Mouse (Mus musculus) limb, embryonic 10.5 days (tissue): Measurements from ENCODE around the gene Gjd2. TPM values are rescaled to one million over a fixed set of nuclear protein-coding genes. Genes with fewer than 3 reads are reported as not detected.

Source experiments
- DNase-seq: peaks from one replicate; pipeline ENCODE4 v3.0.0-alpha.2; 2017; ENCODE audit warnings: low spot score
- H3K27ac ChIP-seq: fragments of 300-500 bp; sonication (generic); 2 replicates; pipeline ENCODE4 v1.5.1; 2016; ENCODE audit warnings: mild to moderate bottlenecking
- H3K27me3 ChIP-seq: fragments of 300-500 bp; sonication (generic); 2 replicates; pipeline ENCODE4 v1.6.1; 2016; ENCODE audit warnings: low read depth, mild to moderate bottlenecking; ENCODE audit not compliant: poor library complexity, severe bottlenecking
- H3K36me3 ChIP-seq: fragments of 300-500 bp; sonication (generic); 2 replicates; pipeline ENCODE4 v1.6.1; 2016; ENCODE audit warnings: mild to moderate bottlenecking, moderate library complexity
- H3K4me1 ChIP-seq: fragments of 300-500 bp; sonication (generic); 2 replicates; pipeline ENCODE4 v1.6.1; 2016
- H3K4me3 ChIP-seq: fragments of 300-500 bp; sonication (generic); 2 replicates; pipeline ENCODE4 v1.5.1; 2016; ENCODE audit warnings: mild to moderate bottlenecking, moderate library complexity
- H3K9me3 ChIP-seq: fragments of 300-500 bp; sonication (generic); replicated peaks from 2 replicates; pipeline ENCODE4 v1.6.1; 2016; ENCODE audit warnings: mild to moderate bottlenecking
- WGBS: fragments of 180-500 bp; shearing (Covaris S2); methylation state at CpG from one replicate; pipeline ENCODE4 v1.1.7; 2016; 5-methylcytosine and 5-hydroxymethylcytosine counted together
- polyA plus RNA-seq: library from polyadenylated mRNA; unstranded; fragments of >200 nt; fragmentation: Nextera tagmentation; extraction: Ambion mirVana; gene quantifications from 2 replicates; pipeline ENCODE4 v1.2.1, GENCODE M21; 2016

The Gjd2 gene
- polyA plus RNA-seq, 1 experiment from 2014 or later, result not detected

- DNase-seq, result no peak
- WGBS, result 93% methylated on average over 5 of the region's 5 CpGs
- Histone ChIP-seq H3K4me3 (no peak overlapping the region), H3K36me3 (no peaks in the 10 kb centered on the region), H3K9me3 (no peaks in the 10 kb centered on the region), H3K27ac (no peak overlapping the region), H3K27me3 (no peaks in the 10 kb centered on the region), H3K4me1 (no peaks in the 10 kb centered on the region)
Observed at GRCm38 (mm10) chr2:114046151-114046664, 32.8 kb upstream of the Gjd2 start.

- Histone ChIP-seq H3K27me3 (no peaks in the 10 kb centered on the region), H3K27ac (no peak overlapping the region), H3K36me3 (no peaks in the 10 kb centered on the region), H3K9me3 (no peaks in the 10 kb centered on the region), H3K4me3 (no peak overlapping the region), H3K4me1 (no peaks in the 10 kb centered on the region)
- DNase-seq, result no peak
- 77% methylated on average over 2 of the region's 2 CpGs for WGBS
Observed at GRCm38 (mm10) chr2:114037926-114038325, 24.5 kb upstream of the Gjd2 start.

- no peak for DNase-seq
- Histone ChIP-seq H3K27ac (no peak overlapping the region), H3K9me3 (no peaks in the 10 kb centered on the region), H3K4me1 (peaks cover 7% of the 10 kb centered on the region; the same call in 1 of the 2 replicates), H3K4me3 (no peak overlapping the region), H3K36me3 (no peaks in the 10 kb centered on the region), H3K27me3 (no peaks in the 10 kb centered on the region)
- WGBS, result 41% methylated on average over 2 of the region's 2 CpGs
Observed at GRCm38 (mm10) chr2:114032259-114032658, 18.8 kb upstream of the Gjd2 start.

GRCm38 (mm10) chr2:114023383-114023782 is 10.0 kb upstream of the Gjd2 start:
- Histone ChIP-seq H3K27ac (no peak overlapping the region), H3K27me3 (no peaks in the 10 kb centered on the region), H3K4me1 (no peaks in the 10 kb centered on the region), H3K4me3 (no peak overlapping the region), H3K9me3 (no peaks in the 10 kb centered on the region), H3K36me3 (no peaks in the 10 kb centered on the region)
- DNase-seq, result no peak
- WGBS, result 93% methylated on average over 6 of the region's 6 CpGs

- DNase-seq, result no peak
- Histone ChIP-seq H3K9me3 (no peaks in the 10 kb centered on the region), H3K27ac (no peak overlapping the region), H3K36me3 (no peaks in the 10 kb centered on the region), H3K4me3 (no peak overlapping the region), H3K4me1 (no peaks in the 10 kb centered on the region), H3K27me3 (peaks cover 20% of the 10 kb centered on the region)
Observed at GRCm38 (mm10) chr2:114020210-114020563, 6.8 kb upstream of the Gjd2 start.

GRCm38 (mm10) chr2:114019474-114020209 is 6.2 kb upstream of the Gjd2 start:
- Histone ChIP-seq H3K4me3 (no peak overlapping the region), H3K27me3 (peaks cover 25% of the 10 kb centered on the region), H3K36me3 (no peaks in the 10 kb centered on the region), H3K4me1 (no peaks in the 10 kb centered on the region), H3K27ac (no peak overlapping the region), H3K9me3 (no peaks in the 10 kb centered on the region)
- WGBS, result 90% methylated on average over 11 of the region's 11 CpGs
- DNase-seq, result no peak

GRCm38 (mm10) chr2:114018136-114018535 is 4.7 kb upstream of the Gjd2 start:
- Histone ChIP-seq H3K27me3 (peaks cover 40% of the 10 kb centered on the region), H3K27ac (no peak overlapping the region), H3K4me1 (peaks cover 8% of the 10 kb centered on the region), H3K4me3 (no peak overlapping the region), H3K36me3 (no peaks in the 10 kb centered on the region), H3K9me3 (no peaks in the 10 kb centered on the region)
- 39% methylated on average over 10 of the region's 10 CpGs for whole genome bisulfite sequencing
- no peak for DNase-seq

- Histone ChIP-seq H3K9me3 (no peaks in the 10 kb centered on the region), H3K4me1 (peaks cover 12% of the 10 kb centered on the region), H3K27ac (no peak overlapping the region), H3K36me3 (no peaks in the 10 kb centered on the region), H3K4me3 (no peak overlapping the region), H3K27me3 (peaks cover 60% of the 10 kb centered on the region)
- DNase-seq, result no peak
- WGBS, result 77% methylated on average over 6 of the region's 6 CpGs
Observed at GRCm38 (mm10) chr2:114014839-114015238, 1.4 kb upstream of the Gjd2 start.

GRCm38 (mm10) chr2:114013846-114014245 is 427 bp upstream of the Gjd2 start:
- Histone ChIP-seq H3K27ac (no peak overlapping the region), H3K36me3 (no peaks in the 10 kb centered on the region), H3K4me3 (peak overlapping the region; percentile 51), H3K27me3 (peaks cover 60% of the 10 kb centered on the region), H3K4me1 (peaks cover 12% of the 10 kb centered on the region), H3K9me3 (no peaks in the 10 kb centered on the region)
- 3% methylated on average over 13 of the region's 13 CpGs for WGBS
- DNase-seq, result no peak

GRCm38 (mm10) chr2:114012749-114013211 is 639 bp downstream of the Gjd2 start:
- 3% methylated on average over 19 of the region's 19 CpGs for WGBS
- Histone ChIP-seq H3K27me3 (peaks cover 60% of the 10 kb centered on the region), H3K36me3 (no peaks in the 10 kb centered on the region), H3K4me3 (peak overlapping the region; percentile 51; the same call in 1 of the 2 replicates), H3K27ac (no peak overlapping the region), H3K4me1 (peaks cover 12% of the 10 kb centered on the region), H3K9me3 (no peaks in the 10 kb centered on the region)
- DNase-seq, result no peak

- no peak overlapping the region for H3K27ac ChIP-seq
- DNase-seq, result peak; percentile 67
- peaks cover 54% of the 10 kb centered on the region for H3K27me3 ChIP-seq
- peaks cover 12% of the 10 kb centered on the region for H3K4me1 ChIP-seq
- no peaks in the 10 kb centered on the region for H3K36me3 ChIP-seq
- no peaks in the 10 kb centered on the region for H3K9me3 ChIP-seq
- 45% methylated on average over 4 of the region's 4 CpGs for WGBS
- H3K4me3 ChIP-seq, result no peak overlapping the region
Observed at GRCm38 (mm10) chr2:114011838-114012237, 1.6 kb downstream of the Gjd2 start.

GRCm38 (mm10) chr2:114008321-114008720 is 5.1 kb downstream of the Gjd2 start:
- Histone ChIP-seq H3K9me3 (no peaks in the 10 kb centered on the region), H3K27ac (no peak overlapping the region), H3K36me3 (no peaks in the 10 kb centered on the region), H3K27me3 (peaks cover 22% of the 10 kb centered on the region), H3K4me3 (no peak overlapping the region), H3K4me1 (peaks cover 6% of the 10 kb centered on the region)
- 82% methylated on average over 2 of the region's 2 CpGs for WGBS
- DNase-seq, result no peak

- no peaks in the 10 kb centered on the region for H3K36me3 ChIP-seq
- WGBS, result 81% methylated on average over 8 of the region's 8 CpGs
Observed at GRCm38 (mm10) chr2:113997484-113997883, 15.9 kb downstream of the Gjd2 start.

More at GRCm38 (mm10) chr2:113997484-113997883, 15.9 kb downstream of the Gjd2 start:
- H3K27me3 ChIP-seq, result no peaks in the 10 kb centered on the region
- H3K9me3 ChIP-seq, result no peaks in the 10 kb centered on the region
- H3K4me1 ChIP-seq, result no peaks in the 10 kb centered on the region
- H3K27ac ChIP-seq, result no peak overlapping the region
- no peak overlapping the region for H3K4me3 ChIP-seq
- DNase-seq, result no peak
